Mouse (Mus musculus) C2C12 (cell line): ENCODE measurements at regions not wholly inside any gene's neighbourhood (a gene's known extent, or its start where the extent isn't known, plus 50 kb on each side); places are given as distances from the start of the nearest gene placed in this dataset.

Source experiments
- H3K27me3 ChIP-seq: one replicate; pipeline ENCODE4 v1.6.1; 2011; ENCODE audit not compliant: control insufficient read depth, insufficient read depth, insufficient read length
- H3K36me3 ChIP-seq: one replicate; pipeline ENCODE4 v1.6.1; 2011; ENCODE audit not compliant: control insufficient read depth, insufficient read depth
- H3K4me3 ChIP-seq: one replicate; pipeline ENCODE4 v1.5.1; 2011; ENCODE audit warnings: mild to moderate bottlenecking, control low read depth; ENCODE audit not compliant: poor library complexity, insufficient read depth, severe bottlenecking
- H3K79me2 ChIP-seq: one replicate; pipeline ENCODE4 v1.6.1; 2011; ENCODE audit not compliant: control insufficient read depth, insufficient read depth
- H3K79me3 ChIP-seq: one replicate; pipeline ENCODE4 v1.6.1; 2011; ENCODE audit warnings: low read depth, control low read depth
- H3ac ChIP-seq: one replicate; pipeline ENCODE3; 2011; ENCODE audit warnings: low read depth; ENCODE audit not compliant: control insufficient read depth, insufficient read length
- CEBPB ChIP-seq: IDR thresholded peaks from one replicate; pipeline ENCODE4 v1.6.1; 2011; ENCODE audit warnings: low read depth, mild to moderate bottlenecking, control low read depth, moderate library complexity
- CTCF ChIP-seq: IDR thresholded peaks from one replicate; pipeline ENCODE4 v1.5.1; 2011; ENCODE audit not compliant: control insufficient read depth, insufficient read depth, insufficient read length
- FOSL1 ChIP-seq: IDR thresholded peaks from one replicate; pipeline ENCODE4 v1.8.0; 2011; ENCODE audit warnings: mild to moderate bottlenecking, low read length; ENCODE audit not compliant: poor library complexity, insufficient read depth, severe bottlenecking
- MAX ChIP-seq: IDR thresholded peaks from one replicate; pipeline ENCODE4 v1.6.1; 2011; ENCODE audit warnings: mild to moderate bottlenecking, control low read depth
- MYOD1 ChIP-seq: IDR thresholded peaks from one replicate; pipeline ENCODE4 v1.6.1; 2011; ENCODE audit warnings: low read depth; ENCODE audit not compliant: control insufficient read depth, insufficient read length
- MYOG ChIP-seq: IDR thresholded peaks from one replicate; pipeline ENCODE4 v1.6.1; 2011; ENCODE audit not compliant: control insufficient read depth, insufficient read length; ENCODE audit errors: extremely low read depth
- USF1 ChIP-seq: IDR thresholded peaks from one replicate; pipeline ENCODE4 v1.6.1; 2011; ENCODE audit warnings: low read depth, mild to moderate bottlenecking, control low read depth, moderate library complexity

- TF ChIP-seq CTCF (no peak), FOSL1 (no peak)
- Histone ChIP-seq H3ac (peak overlapping the region; percentile 43), H3K36me3 (no peaks in the 10 kb centered on the region), H3K4me3 (no peak overlapping the region), H3K79me3 (no peaks in the 10 kb centered on the region), H3K27me3 (no peaks in the 10 kb centered on the region), H3K79me2 (no peaks in the 10 kb centered on the region)
These were observed 89.6 kb upstream of the Spred2 start for GRCm38 (mm10) chr11:19834561-19834960.

GRCm38 (mm10) chr11:19835221-19835745, 88.9 kb upstream of the Spred2 start:
- Histone ChIP-seq H3ac (peak overlapping the region; percentile 54), H3K79me3 (no peaks in the 10 kb centered on the region), H3K27me3 (no peaks in the 10 kb centered on the region), H3K79me2 (no peaks in the 10 kb centered on the region), H3K4me3 (peak overlapping the region; percentile 7), H3K36me3 (no peaks in the 10 kb centered on the region)
- TF ChIP-seq FOSL1, result peak; percentile 77
- no peak for TF ChIP-seq MYOD1
- TF ChIP-seq MYOG, result no peak
- no peak for TF ChIP-seq USF1
- peak; percentile 69 for TF ChIP-seq MAX
- peak; percentile 31 for TF ChIP-seq CEBPB
- TF ChIP-seq CTCF, result peak; percentile 34

GRCm38 (mm10) chr11:19838932-19839331, 85.2 kb upstream of the Spred2 start:
- Histone ChIP-seq H3K79me2 (no peaks in the 10 kb centered on the region), H3ac (no peak overlapping the region), H3K4me3 (no peak overlapping the region), H3K27me3 (no peaks in the 10 kb centered on the region), H3K36me3 (no peaks in the 10 kb centered on the region), H3K79me3 (no peaks in the 10 kb centered on the region)
- TF ChIP-seq MAX, result no peak
- TF ChIP-seq MYOG, result no peak
- no peak for TF ChIP-seq FOSL1
- TF ChIP-seq CTCF, result no peak
- TF ChIP-seq USF1, result peak; percentile 100
- TF ChIP-seq CEBPB, result peak; percentile 3
- TF ChIP-seq MYOD1, result no peak

GRCm38 (mm10) chr11:19843084-19843483, 81.1 kb upstream of the Spred2 start:
- no peaks in the 10 kb centered on the region for H3K79me3 ChIP-seq
- H3K79me2 ChIP-seq, result no peaks in the 10 kb centered on the region
- no peak overlapping the region for H3ac ChIP-seq
- H3K27me3 ChIP-seq, result no peaks in the 10 kb centered on the region
- H3K36me3 ChIP-seq, result no peaks in the 10 kb centered on the region
- TF ChIP-seq FOSL1 (peak; percentile 97), CEBPB (no peak), MYOG (no peak), MYOD1 (peak; percentile 93), CTCF (no peak), MAX (peak; percentile 43), USF1 (peak; percentile 18)
- no peak overlapping the region for H3K4me3 ChIP-seq

- peak; percentile 71 for TF ChIP-seq USF1
- no peak for TF ChIP-seq MAX
- no peak for TF ChIP-seq FOSL1
- no peak for TF ChIP-seq MYOD1
- no peak for TF ChIP-seq MYOG
- Histone ChIP-seq H3ac (no peak overlapping the region), H3K4me3 (no peak overlapping the region), H3K27me3 (no peaks in the 10 kb centered on the region), H3K79me2 (no peaks in the 10 kb centered on the region), H3K79me3 (no peaks in the 10 kb centered on the region), H3K36me3 (no peaks in the 10 kb centered on the region)
These were observed 76.3 kb upstream of the Spred2 start for GRCm38 (mm10) chr11:19847910-19848309.

- H3K36me3 ChIP-seq, result no peaks in the 10 kb centered on the region
- H3K79me3 ChIP-seq, result no peaks in the 10 kb centered on the region
- no peaks in the 10 kb centered on the region for H3K27me3 ChIP-seq
- H3K79me2 ChIP-seq, result no peaks in the 10 kb centered on the region
- TF ChIP-seq CEBPB (no peak), MAX (peak; percentile 49)
- H3K4me3 ChIP-seq, result no peak overlapping the region
- H3ac ChIP-seq, result no peak overlapping the region
These were observed 75.8 kb upstream of the Spred2 start for GRCm38 (mm10) chr11:19848412-19848811.
